Mouse (Mus musculus) adrenal gland, adult 8-10 months (tissue): ENCODE measurements around the gene Rplp0. TPM values are rescaled to one million over a fixed set of nuclear protein-coding genes. Genes with fewer than 3 reads are reported as not detected.

Source experiments
- DNase-seq: peaks from one replicate; pipeline ENCODE4 v3.0.0; 2022
- total RNA-seq, 4 experiments: library from RNA; stranded (reverse); gene quantifications; 2 replicates each; pipeline ENCODE4 v1.2.4; 2022

Rplp0 gene
- total RNA-seq, 4 experiments from 2014 or later = 682 to 769 (median 720) TPM

GRCm38 (mm10) chr5:115526456-115527202 is 32.6 kb upstream of the Rplp0 start:
- DNase-seq = no peak

DNA sequence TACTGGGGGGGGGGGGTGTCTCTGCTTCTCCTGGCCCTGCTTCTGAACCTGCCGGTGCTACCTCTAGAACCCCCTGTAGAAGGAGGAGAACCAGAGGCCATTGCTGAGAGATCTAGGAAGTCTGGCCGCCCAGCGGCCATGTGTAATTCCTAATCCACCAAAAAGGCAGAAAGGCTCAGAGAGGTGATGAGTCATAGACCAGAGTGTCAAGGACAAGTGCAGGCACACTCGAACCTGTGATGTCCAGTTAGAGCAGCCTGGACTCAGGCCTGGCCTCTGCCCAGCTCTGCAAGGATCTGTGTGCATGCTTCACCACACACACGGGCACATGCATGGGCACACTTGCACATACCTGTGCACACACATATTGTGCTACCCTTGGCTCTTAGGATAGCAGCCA is 31.1 kb upstream of the Rplp0 start:
- no peak for DNase-seq

- DNase-seq = no peak
Observed at GRCm38 (mm10) chr5:115529364-115529741, 29.9 kb upstream of the Rplp0 start.

DNA sequence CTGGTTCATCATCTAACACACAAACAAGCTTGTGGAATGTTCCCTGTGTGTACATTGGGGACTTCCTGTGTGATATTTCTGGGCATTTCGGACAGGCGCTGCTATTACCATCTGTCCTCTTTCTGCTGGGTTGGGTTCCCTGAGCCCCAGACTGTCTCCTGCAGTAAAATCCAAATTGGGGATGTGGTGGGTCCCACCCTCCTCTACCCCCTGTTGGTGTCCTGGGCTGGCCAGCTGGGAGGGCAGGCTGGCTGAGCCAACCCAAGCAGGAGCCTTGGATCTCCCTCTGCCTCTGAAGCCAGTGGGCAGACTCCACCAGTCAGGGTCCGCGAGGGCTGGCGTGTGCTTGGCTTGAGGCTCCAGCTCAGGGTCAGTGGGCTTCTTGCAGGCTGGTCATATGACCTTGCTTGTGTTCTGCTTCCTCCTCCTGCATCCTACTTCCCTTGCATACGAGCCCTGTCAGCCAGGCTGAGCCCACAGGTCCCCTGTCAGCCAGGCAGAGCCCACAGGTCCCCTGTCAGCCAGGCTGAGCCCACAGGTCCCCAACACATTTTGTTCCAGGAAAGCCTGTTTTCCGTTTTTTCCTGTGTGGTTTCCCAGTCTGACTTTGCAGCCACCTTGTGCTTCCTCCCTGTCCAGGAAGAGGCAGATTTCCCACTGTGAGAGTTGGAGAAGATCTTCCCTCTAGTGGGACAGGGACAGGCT is 29.4 kb upstream of the Rplp0 start:
- no peak for DNase-seq

- no peak for DNase-seq
Observed at GRCm38 (mm10) chr5:115530447-115530809, 28.8 kb upstream of the Rplp0 start.

- DNase-seq = peak; percentile 67
Observed at GRCm38 (mm10) chr5:115531671-115532270, 27.5 kb upstream of the Rplp0 start.

GRCm38 (mm10) chr5:115534290-115534731 is 25.0 kb upstream of the Rplp0 start:
- peak; percentile 63 for DNase-seq

GRCm38 (mm10) chr5:115534856-115535255 is 24.4 kb upstream of the Rplp0 start:
- DNase-seq = no peak

GRCm38 (mm10) chr5:115535635-115536034 is 23.6 kb upstream of the Rplp0 start:
- DNase-seq = no peak

GRCm38 (mm10) chr5:115538017-115538692 is 21.1 kb upstream of the Rplp0 start:
- DNase-seq = no peak

GRCm38 (mm10) chr5:115538693-115539043 is 20.6 kb upstream of the Rplp0 start:
- DNase-seq = peak; percentile 84

DNA sequence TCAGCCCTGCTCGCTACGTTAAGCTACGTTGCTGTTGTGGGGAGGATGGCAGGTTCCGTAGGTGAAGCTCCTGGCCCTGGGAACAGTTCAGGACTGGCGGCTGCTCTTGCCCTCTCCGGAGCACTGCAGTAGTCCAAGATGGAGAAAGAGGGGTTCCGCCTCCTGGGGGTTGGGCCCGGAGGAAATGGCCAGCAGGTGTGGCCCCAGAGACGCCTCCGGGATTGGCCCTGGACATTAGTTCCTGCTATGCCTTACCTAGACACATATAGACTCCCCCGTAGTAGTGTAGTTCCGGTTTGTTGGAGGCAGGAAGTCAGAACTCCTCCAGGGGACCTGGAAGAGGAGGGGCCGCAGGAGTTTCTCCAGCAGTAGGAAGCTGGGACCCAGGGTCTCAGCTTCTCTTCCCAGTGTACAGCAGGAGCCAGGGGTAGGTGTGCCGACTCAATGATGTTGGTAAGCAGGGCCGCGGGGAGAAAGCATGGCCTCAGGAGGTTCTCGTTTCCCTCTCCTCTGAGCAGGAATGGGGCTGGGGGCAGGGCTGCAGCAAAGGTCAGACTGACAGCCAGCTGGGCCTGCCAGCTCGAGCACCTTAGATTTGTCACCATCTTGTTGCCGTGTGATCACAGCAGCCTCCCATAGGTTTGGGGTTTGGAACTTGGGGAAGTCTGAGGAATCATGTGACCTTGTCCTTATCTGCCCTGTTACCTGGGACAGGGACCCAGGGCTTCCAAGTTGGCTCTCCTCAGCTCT is 16.5 kb upstream of the Rplp0 start:
- no peak for DNase-seq

DNA sequence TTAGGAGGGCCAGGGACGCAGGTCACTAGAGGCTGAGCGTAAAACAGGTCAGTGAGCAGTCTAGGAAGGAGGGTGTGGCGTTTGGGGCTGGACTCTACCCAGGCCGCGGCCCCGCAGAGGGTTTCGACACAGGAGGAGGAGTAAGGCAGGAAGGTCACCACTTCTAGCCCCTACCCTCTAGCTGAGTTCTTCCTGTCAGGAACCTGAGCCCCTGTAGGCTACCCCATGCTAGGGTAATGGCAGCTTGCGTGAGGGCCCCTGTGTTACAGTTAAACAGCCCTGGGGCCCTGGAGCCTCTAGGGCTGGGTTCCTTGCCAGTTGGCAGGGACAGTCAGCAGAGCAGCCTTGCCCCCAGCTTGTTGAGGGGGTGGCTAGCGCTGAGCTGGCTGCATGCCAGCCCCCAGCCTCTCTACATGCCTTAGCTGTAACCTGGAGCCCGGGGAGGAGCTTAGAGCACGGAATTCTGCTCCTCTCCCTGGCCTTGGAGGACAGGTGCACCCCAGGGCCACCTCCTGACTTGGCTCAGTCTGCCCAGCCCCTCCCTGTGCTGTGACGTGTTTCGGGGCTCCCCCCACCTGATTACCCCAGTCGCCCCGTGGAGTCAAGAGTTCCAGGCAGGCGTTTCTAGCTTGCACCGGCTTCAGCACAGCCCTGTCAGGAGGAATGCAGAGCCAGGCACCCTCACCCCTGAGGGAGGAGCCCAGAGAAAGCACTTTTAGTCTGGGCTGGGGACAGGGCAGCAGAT is 15.6 kb upstream of the Rplp0 start:
- DNase-seq = peak; percentile 75

- no peak for DNase-seq
Observed at GRCm38 (mm10) chr5:115544655-115545185, 14.5 kb upstream of the Rplp0 start.

DNA sequence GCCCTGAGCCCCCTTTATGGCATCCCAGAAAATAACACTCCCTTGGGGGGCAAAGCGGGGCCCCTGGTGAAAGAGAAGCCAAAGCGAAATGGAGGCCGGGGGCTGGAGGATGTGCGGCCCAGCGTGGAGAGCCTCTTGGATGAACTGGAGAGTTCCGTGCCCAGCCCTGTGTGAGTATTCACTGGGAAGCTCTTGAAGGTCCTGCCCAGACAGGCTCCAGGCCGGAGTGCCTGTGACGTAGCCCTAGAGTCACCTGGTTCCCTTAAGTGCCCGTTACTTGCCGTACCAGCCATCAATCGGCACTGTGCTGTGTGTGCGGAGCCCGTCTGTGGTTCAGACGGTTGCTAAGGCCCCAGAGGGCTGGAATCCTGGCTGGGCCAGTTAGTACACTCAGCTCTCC is 13.6 kb upstream of the Rplp0 start:
- DNase-seq = no peak

- no peak for DNase-seq
Observed at GRCm38 (mm10) chr5:115546536-115546935, 12.7 kb upstream of the Rplp0 start.

GRCm38 (mm10) chr5:115547014-115547413 is 12.3 kb upstream of the Rplp0 start:
- no peak for DNase-seq

GRCm38 (mm10) chr5:115547421-115547820 is 11.8 kb upstream of the Rplp0 start:
- DNase-seq = no peak

DNA sequence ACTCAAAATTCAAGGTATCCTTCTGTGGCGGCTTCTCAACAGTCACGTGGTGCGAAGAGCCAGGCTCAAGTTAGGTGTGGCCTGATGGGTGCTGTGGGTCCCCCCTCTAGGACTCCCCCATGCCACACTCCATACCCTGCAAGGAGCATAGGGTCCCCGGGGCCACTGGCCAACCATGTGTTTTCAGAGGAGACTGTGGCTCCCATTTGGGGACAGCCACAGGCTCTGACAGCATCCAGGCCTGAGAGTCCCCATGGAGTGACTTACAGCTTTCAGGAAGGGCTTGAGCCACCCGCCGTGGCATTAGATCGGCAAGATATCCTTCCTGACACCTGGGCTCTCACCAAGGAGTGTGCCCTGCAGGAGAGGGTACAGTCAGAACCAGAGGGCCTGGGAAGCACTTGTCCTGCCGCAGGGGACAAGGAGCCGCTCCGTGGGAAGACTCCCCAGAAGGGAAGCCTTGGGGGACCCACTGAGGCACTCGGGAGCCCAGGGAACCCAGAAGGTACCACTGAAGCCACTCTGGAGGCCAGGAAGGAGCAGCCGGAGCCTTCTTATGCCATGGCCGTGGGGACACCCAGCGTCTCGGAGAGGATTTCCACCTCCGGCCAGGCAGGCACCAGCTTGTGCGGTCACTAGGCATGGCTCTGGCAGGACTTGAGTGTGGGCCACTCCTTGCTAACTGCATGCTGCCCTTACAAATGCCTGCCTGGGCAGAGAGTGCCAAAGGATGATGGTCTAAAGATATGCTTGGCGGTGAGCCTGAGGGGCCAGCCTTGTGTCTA is 10.6 kb upstream of the Rplp0 start:
- DNase-seq = no peak

- no peak for DNase-seq
Observed at GRCm38 (mm10) chr5:115550482-115551005, 8.7 kb upstream of the Rplp0 start.
